Mouse (Mus musculus) thymus, adult 18-20 months (tissue): ENCODE measurements around the gene Map4k1.

Source experiments
- DNase-seq, 2 experiments: peaks; one replicate each; pipeline ENCODE4 v3.0.0; 2022; ENCODE audit warnings: mixed read lengths in 2 of 2

Map4k1 gene

GRCm38 (mm10) chr7:28983141-28983564, 1.3 kb downstream of the Map4k1 start:
- DNase-seq, result peak; percentile 53 to 68

GRCm38 (mm10) chr7:28983849-28984248, 2.0 kb downstream of the Map4k1 start:
- no peak for DNase-seq

- DNase-seq, result no peak
These were observed 2.6 kb downstream of the Map4k1 start for GRCm38 (mm10) chr7:28984452-28984851.

GRCm38 (mm10) chr7:28985207-28985606, 3.4 kb downstream of the Map4k1 start:
- DNase-seq, result no peak

- no peak for DNase-seq
These were observed 9.0 kb downstream of the Map4k1 start for GRCm38 (mm10) chr7:28990766-28991273.

- DNase-seq, result no peak
These were observed 9.8 kb downstream of the Map4k1 start for GRCm38 (mm10) chr7:28991616-28992015.

GRCm38 (mm10) chr7:28992997-28993396, 11.1 kb downstream of the Map4k1 start:
- DNase-seq, result no peak

- DNase-seq, result no peak
These were observed 11.6 kb downstream of the Map4k1 start for GRCm38 (mm10) chr7:28993402-28993801.

- DNase-seq, result peak; percentile 65 to 75
These were observed 19.1 kb downstream of the Map4k1 start for GRCm38 (mm10) chr7:29000651-29001605.

- no peak for DNase-seq
These were observed 25.6 kb downstream of the Map4k1 start for GRCm38 (mm10) chr7:29007224-29008101.

GRCm38 (mm10) chr7:29008171-29008570, 26.3 kb downstream of the Map4k1 start:
- DNase-seq, result no peak

- peak in 1 of 2 experiments; percentile 35 for DNase-seq
These were observed 26.9 kb downstream of the Map4k1 start for GRCm38 (mm10) chr7:29008714-29009113.

GRCm38 (mm10) chr7:29014984-29015383, 33.1 kb downstream of the Map4k1 start:
- DNase-seq, result no peak

- no peak for DNase-seq
These were observed 34.6 kb downstream of the Map4k1 start for GRCm38 (mm10) chr7:29016440-29016839.

GRCm38 (mm10) chr7:29017222-29017621, 35.4 kb downstream of the Map4k1 start:
- DNase-seq, result no peak

GRCm38 (mm10) chr7:29019447-29020220, 37.8 kb downstream of the Map4k1 start:
- DNase-seq, result no peak

GRCm38 (mm10) chr7:29022479-29022878, 40.6 kb downstream of the Map4k1 start:
- DNase-seq, result no peak

GRCm38 (mm10) chr7:29023514-29023913, 41.7 kb downstream of the Map4k1 start:
- no peak for DNase-seq

GRCm38 (mm10) chr7:29025566-29025965, 43.7 kb downstream of the Map4k1 start:
- no peak for DNase-seq

GRCm38 (mm10) chr7:29026195-29026594, 44.3 kb downstream of the Map4k1 start:
- no peak for DNase-seq

- DNase-seq, result no peak
These were observed 45.0 kb downstream of the Map4k1 start for GRCm38 (mm10) chr7:29026811-29027210.

GRCm38 (mm10) chr7:29028761-29029160, 46.9 kb downstream of the Map4k1 start:
- DNase-seq, result no peak
